Mouse (Mus musculus) fibroblast of lung, adult 2 months (primary cell): ENCODE data around the gene Senp2.
"Not testable (repeated sequence)": the region's sequence is repeated elsewhere in the genome, so short reads cannot be mapped to it uniquely, and the experiment has no call there.

Experiments used
- DNase-seq: peaks from one replicate; pipeline ENCODE4 v3.0.0-alpha.2; 2011; ENCODE audit warnings: low read depth

Gene Senp2

DNA sequence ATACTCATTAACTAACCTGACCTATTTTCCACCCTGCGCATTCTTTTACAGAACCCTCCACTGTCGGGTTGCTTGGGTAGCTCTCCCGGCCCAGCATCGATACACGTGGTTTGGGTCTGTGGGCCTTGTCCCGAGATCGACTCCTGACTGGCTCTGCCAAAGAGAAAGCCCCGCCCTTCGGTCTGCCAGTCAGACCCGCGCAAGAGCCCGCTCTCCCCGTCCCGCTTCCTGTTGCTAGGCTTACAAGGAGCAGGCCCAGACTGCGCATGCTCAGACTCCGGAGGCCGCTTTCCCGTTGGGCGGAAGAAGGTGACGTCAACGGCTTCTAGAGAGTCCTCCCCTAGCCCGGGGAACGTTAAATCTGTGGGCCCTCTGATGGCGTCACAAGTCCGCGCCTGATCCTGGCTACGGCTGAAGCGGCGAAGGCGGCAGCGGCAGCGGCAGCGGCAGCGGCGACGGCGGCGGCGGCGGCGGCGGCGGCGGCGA, at the start of gene Senp2:
Gene Senp2, plus strand, starts transcription at position 386 of the 486 bp plus-strand sequence.
- DNase-seq = peak; percentile 99

DNA sequence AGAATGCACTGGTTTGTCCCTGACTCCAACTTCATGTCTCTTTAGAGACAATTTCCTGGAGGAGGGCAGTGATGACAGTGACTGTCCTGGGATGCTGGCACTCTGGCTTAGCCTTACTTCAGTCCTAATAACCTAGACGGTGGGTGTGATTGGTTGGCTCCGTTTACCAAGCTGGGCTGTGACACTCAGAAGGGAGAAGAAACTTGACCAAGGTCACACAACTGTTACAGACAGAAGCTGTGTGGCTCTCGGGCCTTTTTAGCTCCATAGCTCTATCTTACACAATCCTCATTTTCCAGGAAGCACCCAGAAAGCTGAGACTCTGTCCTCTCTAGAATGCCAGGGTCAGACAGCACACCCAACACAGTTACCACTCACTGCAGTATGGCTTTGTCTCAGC, 43.7 kb upstream of the Senp2 start:
- DNase-seq = no peak

DNA sequence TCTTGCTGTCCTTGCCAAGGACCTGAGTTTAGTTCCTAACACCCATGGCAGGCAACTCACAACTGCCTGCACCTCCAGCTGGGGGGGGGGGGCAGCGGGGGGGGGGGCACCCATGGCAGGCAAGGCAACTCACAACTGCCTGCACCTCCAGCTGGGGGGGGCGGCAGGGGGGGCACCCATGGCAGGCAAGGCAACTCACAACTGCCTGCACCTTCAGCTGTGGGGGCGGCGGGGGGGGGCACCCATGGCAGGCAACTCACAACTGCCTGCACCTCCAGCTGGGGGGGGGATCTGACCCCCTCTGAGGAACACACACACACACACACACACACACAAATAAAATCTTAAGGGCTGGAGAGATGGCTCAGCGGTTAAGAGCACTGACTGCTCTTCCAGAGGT, 39.4 kb upstream of the Senp2 start:
- DNase-seq = no peak

DNA sequence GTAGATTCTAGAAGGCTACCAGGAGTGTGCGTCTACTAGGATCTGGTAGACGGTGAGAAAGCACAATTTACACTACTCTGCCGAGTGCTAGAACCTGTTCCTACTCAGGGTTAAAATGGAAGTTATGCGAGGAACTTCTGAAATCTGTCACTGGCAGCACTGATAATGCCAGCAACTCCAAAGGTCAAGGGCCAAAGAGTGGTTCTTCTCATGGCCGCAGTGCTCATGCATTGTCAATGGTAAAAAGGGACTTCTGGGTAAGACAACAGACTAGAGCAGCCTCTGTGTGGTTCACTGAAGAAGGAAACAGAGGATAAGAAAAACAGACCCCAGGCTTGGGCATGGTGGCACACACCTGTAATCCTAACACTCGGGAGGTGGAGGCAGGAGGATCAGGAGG, 38.7 kb upstream of the Senp2 start:
- DNase-seq = no peak

DNA sequence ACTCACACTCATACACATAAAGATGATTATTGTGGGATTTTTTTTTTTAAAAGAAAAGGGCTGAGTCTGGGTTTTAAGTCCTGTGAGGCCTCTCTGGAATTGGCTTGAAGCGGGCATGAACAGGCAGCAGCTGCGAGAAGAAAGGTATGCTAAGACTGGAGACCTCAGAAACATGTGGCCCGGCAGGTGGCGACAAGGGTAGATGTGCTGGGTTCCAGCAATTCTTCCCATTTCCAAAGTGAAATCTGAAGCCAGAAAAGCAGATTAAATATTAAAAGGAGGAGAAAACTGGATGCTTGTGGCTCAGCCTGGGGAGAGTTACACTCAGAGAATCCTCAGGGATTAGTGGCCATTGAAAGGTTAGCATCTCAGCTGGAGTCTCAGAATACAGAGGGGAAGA, 37.8 kb upstream of the Senp2 start:
- DNase-seq = no peak

DNA sequence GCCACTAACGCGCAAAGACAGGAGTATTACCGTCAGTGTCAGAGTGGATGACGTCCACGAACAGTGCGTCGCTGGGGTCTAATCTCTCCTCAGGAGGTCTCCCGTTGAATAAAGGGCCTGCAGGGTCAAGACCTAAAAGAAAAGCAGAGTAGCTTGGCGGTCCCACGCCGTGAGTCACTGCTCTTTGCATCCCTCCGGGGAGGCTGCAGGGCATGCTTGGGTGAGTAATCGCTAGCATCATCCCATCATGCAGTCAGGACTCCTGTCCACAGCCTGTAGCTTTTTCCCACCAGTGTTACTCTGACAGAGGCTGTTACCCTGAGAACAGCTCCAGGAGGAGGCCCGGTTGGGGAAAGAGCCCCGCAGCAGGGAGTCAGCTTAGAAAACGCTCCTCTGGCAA, 33.1 kb upstream of the Senp2 start:
- DNase-seq = peak; percentile 69

DNA sequence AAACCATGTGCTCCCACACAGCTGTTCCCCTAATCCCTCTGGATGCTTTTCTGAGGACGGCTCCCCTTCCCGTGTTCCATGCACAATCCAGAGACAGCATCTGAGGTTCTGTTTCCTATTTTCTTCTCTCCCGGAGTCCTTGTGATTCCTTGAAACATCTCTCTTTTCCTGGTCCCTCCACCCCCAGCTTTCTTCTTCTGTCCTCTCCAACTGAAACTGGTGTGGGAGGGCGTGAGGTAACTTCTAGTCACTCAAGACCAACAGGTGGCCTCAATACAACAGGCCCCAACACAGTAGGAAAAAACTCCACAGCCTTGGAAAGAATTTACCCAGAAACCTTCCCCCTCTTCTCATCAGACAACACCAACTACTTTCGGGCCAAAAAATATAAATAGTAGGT, 31.9 kb upstream of the Senp2 start:
- no peak for DNase-seq

DNA sequence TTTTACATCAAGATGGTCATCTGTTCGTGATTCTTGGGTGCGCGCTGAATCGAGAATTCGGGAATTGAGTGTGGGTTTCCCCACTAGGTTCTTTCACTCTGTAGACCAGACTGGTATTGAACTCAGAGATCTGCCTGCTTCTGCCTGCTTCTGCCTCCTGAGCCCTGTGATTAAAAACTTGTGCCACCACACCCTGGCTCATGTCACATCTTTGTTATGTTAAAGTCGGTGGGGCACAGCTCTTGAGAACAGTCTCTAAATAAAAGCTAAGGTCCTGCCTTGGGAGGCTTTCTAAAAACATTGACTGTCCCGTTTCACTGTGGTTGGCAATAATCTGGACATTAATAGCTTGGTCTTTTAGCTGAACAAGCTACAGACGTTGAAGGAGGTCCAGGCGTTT, 26.1 kb upstream of the Senp2 start:
- DNase-seq = no peak

DNA sequence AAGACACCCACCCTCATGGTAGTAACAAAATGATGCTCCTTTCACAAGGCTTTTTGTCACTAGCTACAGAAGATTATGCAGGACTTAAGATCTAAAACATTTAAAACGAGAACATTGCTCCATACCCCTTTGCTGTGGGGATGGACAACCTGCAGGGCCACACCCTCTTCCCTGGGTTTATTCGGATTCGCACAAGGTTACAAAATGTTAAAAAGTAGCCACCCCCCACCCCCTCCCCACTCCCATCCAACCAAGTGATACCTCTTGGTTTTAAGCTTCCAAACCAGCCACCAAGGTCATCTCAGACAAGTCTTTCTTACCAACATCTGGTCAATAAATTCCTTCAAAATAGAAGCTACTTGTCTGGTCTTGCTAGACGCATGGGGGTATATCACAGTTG, 25.7 kb upstream of the Senp2 start:
- no peak for DNase-seq

DNA sequence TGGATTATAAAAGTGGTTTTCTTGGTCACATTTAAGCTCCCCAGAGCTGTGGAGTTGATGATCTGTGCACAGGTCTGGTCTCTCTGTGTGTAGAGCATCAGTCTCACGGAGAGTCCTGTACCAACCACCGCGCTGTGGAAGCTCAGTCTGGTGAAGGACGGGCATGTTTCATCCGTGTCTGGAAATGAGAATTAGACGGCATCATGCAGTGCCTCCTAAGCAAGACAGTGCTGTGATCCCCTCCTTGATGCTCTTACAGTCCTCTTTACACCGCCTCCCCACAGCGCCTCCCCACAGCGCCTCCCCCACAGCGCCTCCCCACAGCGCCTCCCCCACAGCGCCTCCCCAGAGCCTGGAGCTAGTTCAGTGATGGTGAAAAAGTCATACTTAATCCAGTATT, 25.2 kb upstream of the Senp2 start:
- DNase-seq = no peak

DNA sequence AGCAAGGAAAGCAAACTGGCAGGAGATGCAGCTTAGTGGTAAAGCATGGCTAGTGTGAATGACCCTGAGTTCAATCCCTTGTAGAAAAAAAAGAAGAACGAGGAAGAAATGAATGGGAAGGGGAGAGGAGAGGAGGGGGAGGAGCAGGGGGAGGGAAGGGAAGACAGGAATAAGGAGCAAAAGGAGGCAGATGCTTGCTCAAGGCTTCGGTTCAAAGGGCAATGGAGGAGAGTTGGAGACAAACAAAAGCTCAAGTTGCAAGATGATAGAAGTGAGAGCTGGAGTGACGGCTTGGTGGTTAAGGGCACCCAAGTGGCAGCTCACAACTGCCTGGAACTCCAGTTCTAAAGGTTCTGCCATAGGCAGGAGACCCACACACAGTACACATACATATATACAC, 23.1 kb upstream of the Senp2 start:
- DNase-seq = no peak

DNA sequence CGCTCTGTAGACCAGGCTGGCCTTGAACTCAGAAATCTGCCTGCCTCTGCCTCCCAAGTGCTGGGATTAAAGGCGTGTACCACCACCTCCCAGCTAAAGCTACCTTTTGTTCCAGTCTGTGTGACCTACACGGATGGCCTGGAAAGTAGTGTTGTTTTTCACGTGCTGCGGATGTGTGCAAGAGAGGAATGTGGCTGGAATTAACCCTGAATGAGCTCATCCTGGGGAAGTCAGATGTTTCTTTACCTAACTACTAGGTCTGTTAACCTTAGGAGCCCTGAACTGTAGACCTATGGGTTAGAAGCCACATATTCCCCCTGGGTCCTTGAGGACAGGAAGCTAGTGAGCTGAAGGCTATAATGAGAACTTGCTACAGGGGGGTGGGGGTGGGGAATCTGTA, 21.3 kb upstream of the Senp2 start:
- no peak for DNase-seq

DNA sequence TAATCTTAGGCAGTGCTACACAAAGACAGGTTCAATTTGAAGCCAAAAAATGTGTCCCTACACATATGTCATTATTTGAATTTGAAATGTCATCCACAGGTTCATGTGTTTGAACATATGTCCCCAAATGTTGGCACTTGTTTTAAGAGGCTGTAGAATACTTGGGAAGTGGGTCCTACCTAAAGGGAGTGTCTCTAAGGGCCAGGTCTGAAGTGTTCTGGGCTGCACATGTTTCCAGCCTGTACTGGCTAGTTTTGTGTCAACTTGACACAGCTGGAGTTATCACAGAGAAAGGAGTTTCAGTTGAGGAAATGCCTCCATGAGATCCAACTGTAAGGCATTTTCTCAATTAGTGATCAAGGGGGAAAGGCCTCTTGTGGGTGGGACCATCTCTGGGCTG, 18.4 kb upstream of the Senp2 start:
- DNase-seq = not testable (repeated sequence)

DNA sequence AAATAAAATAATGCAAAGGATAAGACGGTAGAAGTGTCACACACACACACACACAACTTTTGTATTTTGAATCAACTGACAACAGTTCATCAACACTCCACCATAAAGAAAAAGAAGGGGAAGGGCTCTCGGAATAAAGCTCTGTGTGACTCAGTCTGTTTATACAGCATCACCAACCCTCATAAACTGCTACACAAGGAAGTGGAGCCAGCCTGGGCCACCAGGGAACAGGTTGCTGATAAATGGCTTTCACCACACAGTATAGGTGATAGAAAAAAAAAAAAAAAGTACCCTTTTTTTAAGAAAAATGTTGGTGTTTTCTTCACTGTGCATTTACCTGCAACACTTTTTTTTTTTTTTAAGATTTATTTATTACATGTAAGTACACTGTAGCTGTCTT, 17.5 kb upstream of the Senp2 start:
- DNase-seq = no peak

DNA sequence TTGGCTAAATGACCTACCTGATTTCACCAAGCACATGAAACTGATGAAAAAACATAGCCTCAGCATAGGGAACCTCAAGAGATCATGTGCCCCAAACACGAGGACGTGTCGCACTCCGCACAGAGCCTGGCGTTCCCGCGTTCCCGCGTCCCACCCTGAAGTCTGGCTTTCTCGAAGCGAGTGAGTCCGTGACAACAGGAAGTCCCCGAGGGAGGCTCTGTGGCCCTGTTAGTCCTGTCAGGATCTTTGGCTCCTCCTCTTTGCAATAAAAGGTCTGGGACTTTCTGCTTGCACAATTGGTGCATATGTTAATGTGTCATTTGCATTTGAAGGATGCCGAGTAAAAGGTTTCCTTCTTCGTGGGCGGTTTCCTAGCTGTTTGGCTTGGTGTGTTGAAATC, 14.0 kb upstream of the Senp2 start, which contains the start of gene Liph:
Gene Liph, minus strand, starts transcription at position 360 of the 400 bp plus-strand sequence.
- no peak for DNase-seq

DNA sequence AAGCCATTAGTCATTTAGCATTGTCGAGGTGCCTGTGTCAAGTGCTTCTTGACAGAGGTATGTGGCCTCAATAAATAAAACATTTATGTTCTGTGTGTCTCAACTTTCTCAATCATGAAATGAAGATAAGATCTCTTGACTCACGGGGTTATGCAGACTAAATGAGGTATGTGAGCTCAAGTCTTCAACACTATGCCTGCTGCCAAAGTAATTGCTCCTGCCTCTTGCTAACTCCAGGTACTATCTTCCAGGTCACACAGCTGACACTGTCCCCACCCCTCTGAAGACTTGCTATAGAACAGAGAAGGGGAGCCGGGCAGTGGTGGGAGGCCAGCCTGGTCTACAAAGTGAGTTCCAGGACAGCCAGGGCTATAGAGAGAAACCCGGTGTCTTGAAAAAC, 12.9 kb upstream of the Senp2 start:
- no peak for DNase-seq

DNA sequence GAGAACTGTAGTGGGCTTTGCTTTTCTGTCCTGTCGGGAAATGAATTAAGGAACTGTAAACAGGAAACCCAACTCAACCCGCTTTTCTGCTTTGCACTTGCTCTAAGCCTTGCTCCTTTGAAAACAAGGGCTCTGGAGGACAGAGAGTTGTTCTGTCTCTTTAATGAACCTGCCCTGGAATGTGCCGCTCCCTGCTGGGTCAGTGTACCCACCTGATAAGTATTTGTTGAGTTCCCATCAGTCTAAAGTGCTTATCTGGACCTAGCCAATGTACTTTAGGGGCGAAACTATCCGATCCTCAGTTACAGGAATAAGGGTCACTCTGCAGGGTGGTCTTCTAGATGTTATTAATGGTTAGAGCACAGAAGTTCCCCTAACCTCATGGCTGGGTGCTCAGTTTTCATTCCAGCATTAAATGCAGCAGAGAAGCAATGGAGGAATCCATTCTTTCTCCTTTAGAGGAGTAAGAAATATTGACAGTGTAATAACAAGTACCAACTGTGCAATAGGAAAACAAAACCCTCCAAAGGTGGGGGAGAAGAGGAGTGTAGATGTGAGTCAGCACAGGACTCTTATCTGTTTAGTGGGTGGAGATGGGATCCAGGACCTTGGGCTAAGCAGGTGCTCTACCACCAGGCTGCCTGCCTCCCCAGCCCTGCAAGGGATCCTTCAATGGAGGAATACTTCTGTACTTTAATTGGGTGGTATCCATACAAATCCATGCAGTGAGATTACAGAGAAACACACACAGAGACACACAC, 12.2 kb upstream of the Senp2 start:
- no peak for DNase-seq

DNA sequence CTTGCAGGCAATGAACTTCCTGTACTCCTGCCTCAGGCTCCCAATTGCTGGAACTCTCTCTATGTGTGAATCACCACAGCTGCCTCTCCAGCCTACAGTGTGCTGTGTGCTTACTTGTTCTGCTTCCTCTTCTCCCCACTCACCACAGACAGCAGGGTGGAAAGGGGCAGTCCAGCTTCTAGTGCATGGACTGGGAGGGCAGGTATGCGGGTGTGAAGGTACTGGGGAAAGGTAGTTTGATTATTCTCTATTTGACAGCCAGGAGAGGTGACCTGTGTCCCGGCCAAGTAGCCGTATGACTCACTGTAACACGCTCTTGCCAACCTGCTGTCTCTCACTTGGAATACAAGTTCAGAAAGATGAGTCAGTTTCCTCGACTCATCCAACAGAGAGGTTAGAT, 11.2 kb upstream of the Senp2 start:
- peak; percentile 23 for DNase-seq

DNA sequence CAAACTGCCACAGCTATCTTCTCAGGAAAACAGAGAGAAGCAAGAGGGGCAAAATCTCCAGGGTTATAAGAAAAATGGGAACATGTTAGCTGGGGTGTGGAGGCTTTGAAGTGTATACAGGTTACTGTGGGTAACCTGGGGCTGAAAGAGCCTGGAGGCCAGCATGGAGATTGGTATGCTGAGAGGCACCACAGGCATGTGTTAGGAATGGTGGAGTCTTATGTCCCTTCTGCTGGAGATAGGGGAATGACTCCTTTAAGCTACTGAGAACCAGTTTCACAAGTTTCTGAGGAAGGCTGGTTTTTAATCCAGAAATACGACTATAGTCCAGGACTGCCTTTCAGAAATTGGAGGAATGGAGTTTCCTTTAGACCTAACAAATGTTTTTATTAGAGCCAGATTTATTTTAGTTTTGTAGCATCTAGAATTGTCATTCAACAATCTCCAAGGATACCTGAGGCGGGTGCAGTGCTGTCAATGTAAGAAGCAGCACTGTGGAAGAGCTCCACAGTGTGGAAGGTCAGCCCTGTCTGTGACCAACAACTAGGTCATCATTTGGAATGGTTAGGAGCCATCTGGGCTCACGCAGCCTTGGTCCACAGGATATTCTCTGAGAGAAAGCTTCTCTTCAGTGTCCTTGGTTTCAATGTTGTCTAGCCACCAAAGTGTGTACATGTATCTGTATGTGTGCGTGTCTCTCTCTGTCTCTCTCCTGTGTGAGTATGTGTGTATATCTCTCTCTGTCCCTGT, 9.2 kb upstream of the Senp2 start:
- no peak for DNase-seq

DNA sequence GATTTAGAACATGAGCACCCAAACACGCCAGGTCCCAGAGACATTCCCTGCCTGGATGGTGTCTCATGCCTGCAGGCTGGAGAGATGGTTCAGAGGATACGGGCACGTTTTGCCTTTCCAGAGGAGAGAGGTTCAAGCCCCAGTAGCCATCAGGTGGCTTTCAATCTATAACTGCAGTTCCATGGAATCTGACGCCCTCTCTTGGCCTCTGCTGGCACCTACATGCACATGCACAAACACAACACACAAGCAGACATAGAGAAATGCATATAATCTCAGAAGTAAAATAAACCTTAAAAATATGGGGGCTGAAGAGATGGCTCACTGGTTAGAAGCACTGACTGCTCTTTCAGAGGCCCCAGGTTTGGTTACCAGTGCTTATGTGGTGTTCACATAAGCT, 8.1 kb upstream of the Senp2 start:
- DNase-seq = no peak

DNA sequence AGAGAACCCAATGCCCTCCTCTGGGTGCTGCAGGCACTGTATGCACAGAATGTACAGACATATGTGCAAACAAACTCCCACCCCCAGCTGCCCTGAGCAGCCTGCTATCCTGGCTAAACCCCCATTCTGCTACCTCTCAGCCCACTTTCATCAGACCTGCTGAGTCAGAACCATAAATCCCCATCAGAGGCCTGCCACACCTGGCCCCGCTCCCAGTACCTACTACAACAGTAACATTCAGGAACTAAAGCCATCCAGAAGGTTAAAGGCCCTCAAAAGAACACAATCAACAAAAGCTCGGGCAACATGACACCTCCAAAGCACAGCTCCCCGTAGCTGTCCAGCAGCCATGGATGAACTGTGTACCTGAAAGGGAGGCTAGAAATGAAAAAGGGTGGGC, 7.7 kb upstream of the Senp2 start:
- DNase-seq = no peak

DNA sequence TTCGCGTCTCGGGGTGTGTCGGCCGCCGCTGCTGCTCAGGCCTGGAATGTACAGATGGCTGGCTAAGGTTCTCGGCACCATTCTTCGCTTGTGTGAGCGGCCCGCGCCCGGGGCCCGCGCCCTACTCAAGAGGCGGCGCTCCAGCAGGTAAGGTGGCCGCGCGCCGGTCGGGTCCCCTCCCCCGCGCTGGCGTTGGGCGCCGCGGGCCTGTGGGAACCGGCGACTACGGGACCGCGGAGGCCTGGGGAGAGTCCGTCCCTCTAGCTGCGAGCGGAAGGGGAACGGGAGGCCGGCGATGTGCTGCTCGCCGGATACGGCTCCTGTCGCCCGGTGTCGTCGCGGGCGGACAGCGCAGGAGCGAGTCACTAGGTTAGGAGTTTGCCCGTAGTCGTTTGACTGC, 312 bp downstream of the Senp2 start:
- no peak for DNase-seq

DNA sequence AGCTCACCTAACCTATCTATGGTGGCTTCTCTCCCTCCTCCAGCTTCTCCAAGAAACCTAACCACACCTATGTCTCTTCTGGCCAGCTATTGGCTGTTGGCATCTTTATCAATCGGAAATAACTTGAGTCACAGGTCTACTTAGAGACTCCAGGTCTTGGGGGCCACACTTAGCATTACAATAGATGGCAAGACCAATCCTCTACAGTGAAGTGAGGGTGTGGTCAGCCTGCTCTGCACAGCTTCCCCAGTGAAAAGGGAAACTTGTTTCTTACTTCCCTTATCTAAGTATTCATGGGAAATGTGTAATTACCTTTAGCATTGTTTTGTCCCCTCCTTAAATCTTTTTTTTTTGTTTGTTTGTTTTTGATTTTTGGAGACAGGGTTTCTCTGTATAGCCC, 6.3 kb downstream of the Senp2 start:
- DNase-seq = no peak

DNA sequence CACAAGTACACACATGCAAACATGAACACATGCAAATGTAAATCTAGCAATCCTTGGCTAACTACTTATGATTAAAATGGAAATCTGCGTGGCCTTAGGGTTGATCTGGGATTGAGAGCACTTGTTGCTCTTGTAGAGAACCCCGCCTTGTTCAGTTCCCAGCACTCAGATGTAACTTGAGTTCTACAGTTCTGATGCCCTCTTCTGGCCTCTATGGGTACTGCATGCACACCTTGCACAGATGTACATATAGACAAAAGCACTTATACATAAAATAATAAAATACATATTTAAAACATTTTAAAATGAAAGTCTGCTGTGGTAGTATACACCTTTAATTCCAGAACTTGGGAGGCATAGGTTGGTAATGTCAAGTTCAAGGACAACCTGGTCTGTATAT, 12.8 kb downstream of the Senp2 start:
- DNase-seq = no peak
